Mouse (Mus musculus): ENCODE measurements at regions not wholly inside any gene's neighbourhood (a gene's known extent, or its start where the extent isn't known, plus 50 kb on each side); places are given as distances from the start of the nearest gene placed in this dataset.
"Not testable (repeated sequence)": the region's sequence is repeated elsewhere in the genome, so short reads cannot be mapped to it uniquely, and the experiment has no call there.

DNA sequence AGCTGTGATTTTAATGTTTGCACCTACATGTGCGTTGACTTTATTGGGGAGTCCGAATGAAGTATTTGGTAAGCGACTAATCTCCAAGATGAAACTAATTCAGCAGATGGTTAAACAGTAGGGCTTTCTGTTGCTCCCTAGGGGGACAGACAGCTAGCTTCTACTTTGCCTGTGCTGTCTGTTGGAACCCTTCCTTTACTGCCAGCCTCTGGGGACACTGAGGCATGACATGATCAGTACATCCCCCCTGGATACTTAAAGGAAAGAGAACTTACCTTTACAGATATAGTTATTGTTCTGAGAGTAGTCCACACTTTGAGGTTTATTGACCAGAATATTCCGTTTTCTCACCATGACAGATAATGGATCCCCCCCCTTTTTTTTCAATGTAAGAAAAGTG, 289.8 kb upstream of the Ift57 start:
- no peak for DNase-seq (ENCODE audit: low spot score in 2 of 2)

DNA sequence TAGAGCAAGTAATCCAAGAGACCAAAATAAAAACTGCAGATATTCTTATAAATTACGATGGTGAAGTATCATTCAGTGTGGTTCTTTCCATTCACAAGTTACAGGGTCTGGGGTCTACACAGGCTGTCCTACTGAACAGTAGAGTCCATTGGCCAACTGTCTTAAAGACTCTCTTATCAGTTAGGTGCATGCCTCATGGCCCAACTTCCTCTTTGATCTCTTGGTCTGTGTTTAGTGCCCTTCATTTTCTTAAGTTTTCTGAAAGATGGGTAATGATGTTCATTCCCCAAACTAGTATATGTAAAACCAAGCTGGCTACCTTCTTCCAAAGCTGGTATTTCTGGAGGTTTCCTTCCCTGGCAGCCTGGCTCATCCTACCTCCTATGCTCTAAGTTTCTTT, 268.7 kb upstream of the Ift57 start:
- no peak for DNase-seq (ENCODE audit: low spot score in 2 of 2)

DNA sequence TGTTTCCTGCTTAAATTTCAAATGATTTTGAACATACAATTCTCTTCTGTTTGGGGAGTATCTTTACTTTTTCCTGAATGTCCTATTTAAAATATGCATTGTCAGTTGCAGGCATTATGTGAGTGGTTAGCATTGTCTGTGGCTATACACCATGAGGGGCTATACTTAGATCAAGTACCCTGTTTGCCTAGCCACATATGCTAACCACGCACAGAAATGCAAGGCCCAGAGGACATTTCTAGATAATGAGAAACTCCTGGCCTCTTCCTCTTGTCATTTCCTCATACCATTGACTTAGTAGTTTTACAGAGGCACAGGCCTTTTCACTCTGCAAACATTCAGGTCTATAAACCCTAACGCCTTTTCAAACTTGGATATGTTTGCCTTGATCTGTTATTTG, 267.1 kb upstream of the Ift57 start:
- DNase-seq (ENCODE audit: low spot score in 2 of 2) = no peak

DNA sequence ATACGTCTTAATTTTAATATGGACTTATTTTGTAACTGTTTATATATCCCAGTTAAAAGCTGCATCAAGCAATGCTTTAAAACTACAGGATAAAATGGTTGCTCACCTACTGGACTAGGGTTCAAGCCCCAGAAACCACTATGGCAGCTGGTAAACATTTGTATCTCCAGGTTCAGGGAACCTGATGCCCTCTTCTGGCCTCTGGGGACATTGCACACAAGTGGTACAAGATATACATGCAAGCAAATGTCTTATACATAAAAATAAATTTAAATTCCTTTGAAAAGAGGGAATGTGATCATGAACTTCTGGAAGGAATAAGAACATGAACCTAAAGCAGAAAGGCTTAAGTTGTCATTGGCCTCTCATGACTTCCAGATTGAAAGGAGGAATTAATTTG, 257.8 kb upstream of the Ift57 start:
- peak in 1 of 2 experiments; percentile 20 for DNase-seq (ENCODE audit: low spot score in 2 of 2)

DNA sequence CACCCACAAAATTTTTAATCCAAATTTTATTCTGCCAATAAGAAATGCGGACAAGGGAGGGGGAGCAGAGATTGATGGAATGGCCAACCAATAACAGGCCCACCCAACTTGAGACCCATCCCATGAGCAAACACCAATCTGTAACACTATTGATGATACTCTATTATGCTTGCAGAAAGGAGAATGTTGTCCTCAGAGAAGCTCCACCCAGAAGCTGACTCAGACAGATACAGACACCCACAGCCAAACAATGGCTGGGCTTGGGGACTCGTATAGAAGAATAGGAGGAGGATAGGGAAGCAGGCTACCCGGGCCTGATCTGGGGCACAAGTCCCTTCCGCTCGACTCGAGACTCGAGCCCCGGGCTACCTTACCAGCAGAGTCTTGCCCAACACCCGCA, 251.7 kb upstream of the Ift57 start:
- DNase-seq (ENCODE audit: low spot score in 2 of 2) = not testable (repeated sequence)

DNA sequence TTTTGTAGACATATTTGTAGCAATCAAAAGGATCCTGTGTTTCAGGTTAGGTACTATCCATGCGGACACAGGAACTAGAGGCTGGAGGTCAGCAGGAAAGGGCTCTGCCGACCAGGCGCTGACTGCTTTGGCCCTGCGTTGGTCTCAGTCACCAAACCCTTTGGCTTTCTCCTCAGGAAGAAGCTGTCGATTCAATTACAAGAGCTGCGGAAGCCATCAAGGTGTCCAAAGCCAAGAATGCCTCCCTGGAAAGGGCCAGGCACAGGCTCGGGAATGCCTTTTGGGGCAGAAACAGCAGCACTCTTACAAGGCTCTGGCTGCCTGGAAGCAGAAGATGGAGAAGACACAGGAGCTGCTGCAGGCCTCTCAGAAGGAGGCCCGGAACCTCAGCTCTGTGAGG, 205.2 kb upstream of the Ift57 start:
- no peak for DNase-seq (ENCODE audit: low spot score in 2 of 2)

DNA sequence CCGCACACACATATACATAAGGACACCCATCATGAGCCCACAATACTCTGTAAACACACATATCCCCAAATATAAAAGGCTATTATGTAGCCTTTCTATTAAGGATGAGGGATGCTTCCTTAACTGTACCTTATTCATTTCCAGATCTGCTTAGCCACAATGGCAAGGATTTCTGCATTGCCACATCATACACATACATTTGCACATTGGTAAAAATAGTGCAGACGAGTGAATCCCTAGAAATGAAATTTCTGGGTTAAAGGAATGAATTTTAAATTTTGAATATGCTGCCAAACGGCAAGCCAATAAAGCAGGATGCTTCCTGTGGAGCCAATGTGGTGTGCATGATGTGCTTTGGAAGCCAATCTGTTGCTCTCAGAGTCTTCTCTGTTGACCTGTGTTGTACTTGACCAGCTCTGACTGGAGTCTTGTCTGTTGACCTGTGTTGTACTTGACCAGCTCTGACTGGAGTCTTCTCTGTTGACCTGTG, 201.5 kb upstream of the Ift57 start:
- no peak for DNase-seq (ENCODE audit: low spot score in 2 of 2)

DNA sequence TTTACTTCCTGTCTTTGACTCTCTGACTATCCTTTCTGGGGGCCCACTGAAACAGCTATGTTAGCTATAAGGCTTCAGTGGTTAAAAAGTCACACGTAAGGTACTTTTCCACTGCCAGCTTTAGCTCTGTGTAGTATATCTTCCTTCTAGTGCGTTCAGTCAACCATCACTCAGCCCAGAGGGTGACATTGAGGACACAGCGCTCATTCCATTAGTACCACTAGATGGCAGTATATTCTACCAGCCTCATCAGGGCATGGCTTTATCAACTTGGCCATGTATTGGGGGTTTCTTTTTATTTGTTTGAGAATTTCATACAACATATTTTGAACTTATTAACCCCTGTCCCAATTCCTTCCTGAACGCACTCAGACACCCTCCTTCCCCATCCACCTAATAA, 198.2 kb upstream of the Ift57 start:
- peak in 1 of 2 experiments; percentile 17 for DNase-seq (ENCODE audit: low spot score in 2 of 2)

DNA sequence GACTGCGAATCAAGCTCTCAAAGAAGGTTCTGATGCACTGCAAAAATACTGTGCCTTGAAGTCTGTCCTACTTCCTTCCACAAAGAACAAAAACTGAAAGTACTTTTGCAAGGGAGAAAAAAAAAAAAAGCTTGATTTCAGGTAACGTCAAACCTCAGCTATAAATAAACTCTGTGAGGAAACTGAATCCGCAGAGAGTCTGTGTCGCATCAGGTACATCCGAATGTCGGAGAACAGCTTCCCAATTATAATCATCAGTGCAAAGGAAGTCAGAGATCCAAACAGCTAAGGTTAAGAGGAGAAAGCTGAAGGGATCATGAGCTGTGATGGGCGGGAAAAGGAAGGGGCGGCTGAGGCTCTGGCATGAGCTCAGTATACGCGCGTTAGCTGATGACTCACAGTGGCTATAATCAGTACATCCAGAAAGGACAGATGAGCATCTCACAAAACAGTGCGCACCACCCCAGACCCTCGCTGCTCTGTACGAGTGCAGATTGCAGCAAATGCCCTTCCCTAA, 195.1 kb upstream of the Ift57 start:
- DNase-seq (ENCODE audit: low spot score in 2 of 2) = no peak

DNA sequence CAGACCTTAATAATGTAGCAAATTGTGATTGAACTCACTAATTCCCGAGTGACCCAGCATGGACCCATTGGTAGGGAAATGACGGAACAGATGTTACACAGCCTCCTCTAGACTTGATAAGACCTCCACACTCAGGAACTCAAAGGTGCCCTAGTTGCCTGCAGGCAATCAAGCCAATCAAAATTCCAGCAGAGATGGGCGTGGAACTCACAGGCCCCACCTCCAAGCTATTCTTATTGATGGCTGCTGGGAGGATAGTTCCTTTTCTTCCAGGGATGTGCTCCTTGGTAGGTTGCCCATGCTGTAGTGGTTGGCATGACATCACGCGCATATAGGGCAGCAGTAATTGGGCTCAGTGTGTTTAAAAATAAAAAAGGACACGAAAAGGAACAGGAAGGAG, 194.4 kb upstream of the Ift57 start:
- no peak for DNase-seq (ENCODE audit: low spot score in 2 of 2)

DNA sequence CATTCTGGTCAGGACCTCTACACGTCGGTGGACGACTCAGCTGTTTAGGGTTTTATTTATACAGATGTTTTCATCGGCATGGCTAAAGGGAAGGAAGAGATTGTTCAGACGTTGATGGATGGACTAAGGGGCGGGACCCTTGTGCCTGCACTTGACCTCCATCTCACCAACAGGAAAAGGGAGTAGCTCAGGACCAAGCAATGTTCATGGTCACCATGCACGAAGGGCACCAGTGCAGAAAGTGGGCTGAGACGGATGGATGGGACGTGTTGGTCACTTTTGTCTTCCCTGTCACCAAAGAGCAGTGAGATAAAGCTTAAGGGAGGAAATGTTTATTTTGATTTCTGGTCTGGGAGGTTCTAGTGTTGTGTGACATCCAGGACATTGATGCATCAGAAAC, 193.8 kb upstream of the Ift57 start:
- no peak for DNase-seq (ENCODE audit: low spot score in 2 of 2)

DNA sequence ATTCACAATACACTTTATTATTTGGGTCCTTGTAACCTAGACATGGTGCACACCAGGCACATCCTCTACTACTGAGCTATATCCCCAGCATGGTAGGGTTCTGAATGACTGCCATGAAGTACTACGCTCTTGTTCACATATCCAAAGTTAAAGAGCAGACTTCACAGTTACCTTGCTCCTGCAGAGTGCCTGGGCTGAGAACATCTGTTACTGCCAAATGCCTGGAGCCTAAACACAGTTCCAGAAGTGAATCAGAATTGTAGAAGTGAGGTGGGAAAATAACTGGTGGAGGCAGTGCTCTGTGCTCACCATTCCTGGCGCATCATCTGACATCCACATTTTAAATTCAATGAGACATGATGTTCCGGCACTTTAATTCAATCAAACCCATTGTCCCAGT, 180.2 kb upstream of the Ift57 start:
- no peak for DNase-seq (ENCODE audit: low spot score in 2 of 2)

DNA sequence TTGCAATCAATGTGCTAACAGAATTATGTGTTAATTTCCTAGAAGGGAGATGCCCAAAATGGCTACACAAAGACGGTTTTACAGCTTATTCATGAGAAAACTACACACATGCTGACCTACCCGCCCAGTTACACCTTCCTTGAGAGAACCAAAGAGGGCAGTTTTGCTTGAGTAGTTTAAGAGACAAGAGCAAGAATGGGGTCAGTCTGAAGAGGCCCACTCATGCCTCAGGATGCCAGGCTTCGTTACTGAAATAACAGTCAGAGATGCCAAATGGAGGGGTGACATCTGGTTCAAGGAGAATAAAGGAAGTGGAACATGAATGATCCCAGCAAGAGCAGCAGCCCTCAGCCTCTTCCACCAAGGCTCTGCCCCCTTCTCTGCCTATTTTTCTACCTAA, 178.6 kb upstream of the Ift57 start:
- DNase-seq (ENCODE audit: low spot score in 2 of 2) = no peak

DNA sequence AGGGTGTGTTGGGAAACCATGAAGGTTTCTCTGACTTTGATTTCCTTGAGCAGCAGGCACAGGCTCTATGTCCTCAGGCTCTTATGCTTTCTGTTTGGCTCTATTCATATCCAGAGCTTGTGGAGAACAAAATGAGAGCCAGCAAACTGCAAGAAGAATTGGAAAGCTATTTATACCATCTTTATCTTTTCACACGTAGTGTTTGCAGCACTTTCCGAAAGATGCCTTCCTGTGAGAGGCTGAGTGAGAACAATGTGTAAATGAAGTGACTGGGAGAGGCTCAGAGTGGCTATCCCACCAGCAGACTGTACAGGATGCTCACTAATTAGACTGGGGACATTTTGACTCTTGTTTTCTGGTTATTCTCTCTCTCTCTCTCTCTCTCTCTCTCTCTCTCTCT, 177.3 kb upstream of the Ift57 start:
- no peak for DNase-seq (ENCODE audit: low spot score in 2 of 2)

DNA sequence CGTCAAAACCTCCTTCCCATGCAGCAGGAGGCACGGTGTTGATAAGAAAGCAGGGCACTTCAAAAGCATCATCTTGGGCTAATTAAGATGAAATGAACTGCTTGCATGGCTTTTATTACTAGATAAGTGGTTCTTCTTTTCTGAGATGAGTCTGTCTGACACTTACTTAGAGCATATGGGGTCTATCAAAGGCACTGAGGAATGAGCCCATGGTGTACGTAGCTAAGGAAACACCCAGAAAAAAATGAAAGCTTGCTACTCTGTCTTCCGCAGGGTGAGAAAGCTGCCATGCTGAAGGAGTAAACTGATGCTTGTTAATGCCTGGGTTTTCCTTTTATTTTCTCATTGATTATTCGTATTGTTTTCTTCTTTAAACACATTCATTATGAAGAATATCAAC, 176.5 kb upstream of the Ift57 start:
- DNase-seq (ENCODE audit: low spot score in 2 of 2) = no peak

DNA sequence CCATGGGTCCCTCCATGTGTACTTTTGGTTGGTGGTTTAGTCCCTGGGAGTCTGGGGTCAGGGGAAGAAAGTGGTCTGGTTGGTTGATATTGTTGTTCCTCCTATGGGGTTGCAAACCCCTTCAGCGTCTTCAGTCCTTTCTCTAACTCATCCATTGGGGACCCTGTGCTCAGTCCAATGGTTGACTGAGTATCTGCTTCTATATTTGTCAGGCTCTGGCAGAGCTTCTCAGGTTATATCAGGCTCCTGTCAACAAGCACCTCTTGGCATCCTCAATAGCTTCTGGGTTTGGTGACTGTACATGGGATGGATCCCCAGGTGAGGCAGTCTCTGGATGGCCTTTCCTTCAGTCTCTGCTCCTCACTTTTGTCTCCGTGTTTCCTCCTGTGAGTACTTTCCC, 170.4 kb upstream of the Ift57 start:
- not testable (repeated sequence) for DNase-seq (ENCODE audit: low spot score in 2 of 2)

DNA sequence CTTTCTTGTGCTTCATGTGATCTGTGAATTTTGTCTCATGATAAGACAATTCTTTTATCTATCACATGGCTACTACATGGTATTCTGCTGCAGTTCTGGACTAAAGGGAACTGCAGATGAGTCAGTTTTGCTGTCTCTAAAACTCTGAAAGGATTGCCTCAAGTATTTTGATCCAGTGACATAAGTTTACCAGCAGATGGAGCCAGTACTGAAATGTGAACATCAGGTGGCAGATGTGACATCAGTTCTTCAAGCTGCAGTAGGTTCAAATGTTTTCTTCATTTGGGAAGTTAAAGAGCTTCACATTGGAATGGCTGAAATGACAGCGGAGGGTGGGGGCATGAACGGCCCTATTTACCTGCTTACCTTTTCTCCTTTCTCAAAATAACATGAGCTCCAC, 170.0 kb upstream of the Ift57 start:
- DNase-seq (ENCODE audit: low spot score in 2 of 2) = no peak

DNA sequence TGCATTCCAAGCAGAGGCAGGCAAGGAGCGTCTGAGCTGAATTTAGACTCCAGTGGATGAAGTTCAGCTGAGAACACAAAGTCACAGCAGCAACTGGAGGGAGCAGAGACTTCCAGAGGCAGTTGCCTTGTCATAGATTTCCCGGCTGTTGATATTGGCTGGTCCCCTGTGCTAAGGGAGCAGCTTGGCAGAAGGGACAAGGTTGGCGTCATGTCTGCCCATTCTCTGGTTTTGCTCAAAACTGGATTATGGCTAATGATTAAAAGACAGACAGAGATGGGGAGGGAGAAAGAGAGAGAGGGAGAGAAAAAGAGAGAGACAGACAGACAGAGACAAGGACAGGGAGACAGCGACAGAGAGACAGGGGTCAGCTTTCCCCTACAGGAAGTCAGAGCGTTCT, 169.0 kb upstream of the Ift57 start:
- no peak for DNase-seq (ENCODE audit: low spot score in 2 of 2)

DNA sequence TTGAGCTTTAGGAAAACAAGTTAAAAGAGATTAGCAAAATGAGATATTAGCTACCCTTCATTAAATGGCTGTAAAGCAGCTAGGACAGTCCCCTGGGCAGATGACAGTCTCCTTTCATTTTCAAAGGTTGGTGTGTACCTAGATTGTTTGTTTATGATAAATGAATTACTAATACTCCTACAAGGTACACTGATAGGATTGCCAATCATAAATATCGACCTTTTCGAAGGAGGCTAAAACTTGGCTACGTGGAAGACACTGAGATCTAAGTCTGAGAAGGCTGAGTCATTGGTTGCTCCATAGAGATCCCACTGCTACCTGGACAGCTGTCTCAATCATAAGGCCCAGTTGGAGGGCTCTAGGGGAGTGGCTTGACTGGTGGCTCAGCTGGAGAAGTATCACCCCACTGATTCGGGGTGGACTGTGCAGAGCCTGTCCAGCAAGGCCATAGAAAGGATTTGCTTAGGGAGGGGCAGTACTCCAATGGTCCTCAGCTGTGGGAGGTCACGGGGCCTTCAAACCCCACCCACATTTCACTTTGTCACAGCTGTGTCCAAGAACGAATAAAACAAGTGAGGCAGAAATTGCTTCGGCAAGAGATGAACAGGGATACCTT, 166.9 kb upstream of the Ift57 start:
- no peak for DNase-seq (ENCODE audit: low spot score in 2 of 2)

DNA sequence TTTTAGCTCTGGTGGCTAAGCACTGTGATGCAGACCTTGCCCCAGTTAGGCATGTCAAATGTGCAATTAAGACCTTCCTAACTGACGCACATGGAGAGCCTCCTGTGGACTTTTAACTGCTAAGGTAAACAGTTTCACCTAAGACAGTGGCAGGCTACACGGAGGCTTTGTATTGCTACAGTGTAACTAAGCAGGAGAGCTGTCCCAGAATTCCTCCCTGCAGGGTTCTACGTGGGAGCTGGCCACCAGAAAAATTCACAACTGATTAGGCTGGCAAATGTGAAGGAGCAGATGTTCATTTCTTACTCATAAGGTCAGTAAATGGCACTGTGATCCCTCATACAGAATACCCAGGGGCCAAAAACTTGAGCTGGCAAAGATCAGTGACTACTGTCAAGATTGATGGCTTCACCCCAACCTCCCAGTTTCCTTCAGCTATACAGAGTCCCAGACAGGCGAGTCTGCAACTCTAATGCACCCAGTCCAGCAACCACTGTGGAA, 165.5 kb upstream of the Ift57 start:
- DNase-seq (ENCODE audit: low spot score in 2 of 2) = no peak

DNA sequence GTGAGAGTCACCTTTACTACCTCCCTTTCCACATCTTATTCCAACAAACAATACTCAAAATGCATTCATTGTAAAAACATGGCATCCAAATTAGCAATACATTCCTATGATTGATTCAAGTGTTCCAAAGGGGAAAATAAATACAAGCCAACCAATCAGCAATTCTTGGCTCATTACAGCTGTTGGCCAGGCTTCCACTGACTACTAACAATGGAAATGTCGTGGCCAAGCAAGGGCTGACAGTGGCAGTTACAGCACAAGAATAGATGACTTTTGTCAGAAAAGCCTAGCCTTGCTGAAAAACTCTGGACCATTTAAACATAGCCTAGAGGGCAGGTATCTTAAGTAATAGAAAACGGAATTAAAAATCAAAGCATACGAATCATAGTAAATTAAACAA, 148.8 kb upstream of the Ift57 start:
- no peak for DNase-seq (ENCODE audit: low spot score in 2 of 2)

DNA sequence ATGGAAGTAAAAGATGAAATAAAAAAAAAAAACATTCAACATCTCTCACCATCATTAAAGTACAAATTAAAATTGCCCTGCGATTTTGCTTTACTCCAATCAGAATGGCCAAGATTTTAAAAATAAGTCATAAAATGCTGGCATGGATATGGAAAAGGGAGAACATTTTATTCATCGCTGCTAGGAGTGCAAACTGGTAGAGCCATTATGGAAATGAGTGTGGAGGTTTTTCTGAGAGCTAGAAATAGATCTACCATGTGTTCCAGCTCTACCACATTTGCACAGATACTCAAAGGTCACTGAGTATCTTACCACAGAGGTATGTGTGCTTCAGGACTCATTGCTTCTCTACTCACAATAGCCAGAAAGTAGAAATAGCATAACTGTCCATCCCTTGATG, 129.0 kb upstream of the Ift57 start:
- no peak for DNase-seq (ENCODE audit: low spot score in 2 of 2)

DNA sequence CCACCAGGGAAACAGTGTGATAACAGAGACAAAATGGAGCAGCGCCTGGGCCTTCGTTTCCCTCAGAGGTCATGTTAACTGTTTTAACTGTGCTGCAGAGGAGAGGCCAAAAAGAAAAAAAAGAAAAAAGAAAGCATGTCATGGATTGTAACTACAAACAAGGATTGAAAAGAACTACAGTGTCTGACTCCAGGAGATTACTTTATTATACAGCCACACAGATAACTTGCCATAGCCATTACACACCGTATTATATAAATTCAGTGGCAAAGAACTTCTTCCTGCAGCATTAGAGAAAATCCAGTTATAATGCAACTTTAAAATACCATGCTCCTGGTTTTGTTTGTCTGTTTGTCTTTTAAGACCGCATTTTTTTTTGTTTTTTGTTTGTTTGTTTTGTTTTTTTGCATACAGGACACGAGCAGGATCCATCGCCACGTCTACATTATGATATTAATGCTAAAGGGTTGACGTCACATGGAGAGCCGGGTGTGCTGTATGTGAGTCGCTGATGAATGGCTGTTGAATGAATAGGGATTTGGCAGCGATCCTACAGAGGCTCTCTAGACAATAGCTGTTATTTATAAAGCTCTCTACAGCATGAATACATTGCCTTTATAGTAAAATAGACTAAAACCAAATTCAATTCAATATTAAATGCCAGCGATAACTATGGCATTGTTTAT, 126.4 kb upstream of the Ift57 start:
- DNase-seq (ENCODE audit: low spot score in 2 of 2) = no peak

DNA sequence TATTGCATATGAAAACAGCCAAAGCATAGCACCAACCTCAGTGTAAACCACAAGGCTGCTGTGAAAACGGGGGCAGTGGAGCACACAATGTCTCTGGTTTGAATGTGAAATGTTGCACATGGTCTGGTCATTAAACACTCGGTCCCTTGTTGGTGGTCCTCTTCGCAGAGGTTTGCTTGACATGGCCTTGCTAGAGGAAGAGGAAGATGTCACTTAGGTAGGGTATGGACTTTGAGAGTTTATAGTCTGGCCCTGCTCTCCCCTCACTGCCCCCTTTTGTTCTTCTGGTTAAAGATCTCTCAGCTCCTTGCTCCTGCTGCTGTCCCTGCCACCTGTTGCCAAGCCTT, 125.9 kb upstream of the Ift57 start:
- no peak for DNase-seq (ENCODE audit: low spot score in 2 of 2)
